Mouse (Mus musculus): Measurements from ENCODE around the gene Mdga1. TPM values are rescaled to one million over a fixed set of nuclear protein-coding genes. Genes with fewer than 3 reads are reported as not detected.
A peak's percentile ranks its signal among the peaks of the same experiment; 100 is the strongest.

The Mdga1 gene
- polyA plus RNA-seq, 1 experiment, result 1.4 TPM

DNA sequence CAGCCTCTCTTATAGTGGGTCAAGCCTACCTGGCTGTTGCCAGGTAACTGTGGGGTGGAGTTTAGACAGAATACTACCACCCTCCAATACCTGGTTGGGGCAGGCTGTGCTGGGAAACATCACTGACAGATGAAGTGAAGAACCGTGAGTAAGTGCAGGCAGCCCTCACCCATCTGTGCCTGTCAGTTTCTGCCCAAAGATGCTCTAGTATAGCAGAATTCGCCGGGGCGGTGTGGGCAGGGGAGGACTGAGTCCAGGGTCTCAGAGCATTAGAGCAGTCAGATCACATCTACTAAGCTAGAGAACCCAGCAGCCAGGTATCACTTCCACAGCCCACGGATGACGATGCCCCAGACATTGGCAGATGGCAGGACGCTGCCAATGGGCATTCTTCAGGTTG is 15.0 kb upstream of the Mdga1 start:
- WGBS, result 87% methylated on average over 7 of the region's 7 CpGs
- DNase-seq (ENCODE audit: low read depth, low spot score), result no peak

DNA sequence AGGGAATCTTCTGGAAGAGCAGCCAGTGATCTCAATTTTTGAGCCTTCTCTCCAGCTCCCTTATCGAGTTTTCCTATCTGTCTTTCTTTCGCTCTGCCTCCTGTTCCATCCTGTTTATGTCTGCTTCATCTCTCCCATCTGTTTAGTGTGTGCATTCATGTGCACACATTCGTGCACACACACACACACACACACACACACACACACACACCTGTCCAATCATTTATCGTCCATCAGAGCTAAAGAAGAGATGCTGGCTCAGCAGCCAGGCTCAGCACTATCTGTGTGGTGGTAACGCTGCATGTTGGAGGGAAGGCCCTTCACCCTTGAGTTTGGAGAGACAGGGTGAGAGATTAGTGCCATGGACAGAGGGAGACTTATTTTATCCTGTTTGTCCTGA is 13.3 kb upstream of the Mdga1 start:
- no peak for DNase-seq (ENCODE audit: low read depth, low spot score)
- WGBS, result 87% methylated on average over 5 of the region's 5 CpGs

DNA sequence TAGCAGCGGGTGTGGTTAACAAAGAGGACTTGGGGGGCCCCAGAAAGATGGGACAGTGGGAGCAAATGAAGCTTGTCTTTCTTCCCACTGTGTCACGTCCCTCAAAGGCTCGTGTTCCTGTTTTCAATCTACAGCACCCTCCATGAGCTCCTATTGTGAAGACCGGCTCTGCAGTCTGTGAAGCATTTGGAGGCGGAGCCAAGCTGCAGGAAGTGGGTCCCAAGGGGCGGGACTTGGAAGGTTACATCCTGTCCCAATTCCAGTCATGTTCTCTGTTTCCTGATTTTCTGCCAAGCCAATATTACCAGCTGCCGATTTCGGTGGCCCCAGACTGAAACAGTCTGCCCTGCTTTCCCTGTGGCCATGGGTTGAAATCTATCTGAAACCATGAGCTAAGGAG is 11.7 kb upstream of the Mdga1 start:
- DNase-seq (ENCODE audit: low read depth, low spot score), result no peak
- WGBS, result 88% methylated on average over 8 of the region's 8 CpGs

DNA sequence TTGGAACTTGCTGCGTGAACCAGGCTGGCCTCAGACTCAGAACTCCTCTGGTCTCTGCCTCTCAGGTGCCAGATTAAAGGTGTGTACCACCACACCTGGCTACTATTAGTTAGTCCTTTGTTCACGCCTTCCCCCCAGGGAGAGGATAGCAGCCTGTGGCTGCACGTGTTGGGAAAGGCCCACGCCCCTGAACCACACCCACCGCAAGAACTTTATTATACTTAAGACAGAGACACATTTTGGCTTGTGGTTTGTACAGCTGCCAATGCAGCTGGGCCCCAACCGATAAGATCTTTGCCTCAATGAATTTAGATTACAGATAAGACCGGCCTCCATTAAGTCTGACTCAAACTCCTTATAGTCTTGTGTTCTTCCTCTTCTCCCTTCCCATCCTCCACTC is 10.0 kb upstream of the Mdga1 start:
- DNase-seq (ENCODE audit: low read depth, low spot score), result no peak
- WGBS, result 30% methylated on average over 7 of the region's 7 CpGs

DNA sequence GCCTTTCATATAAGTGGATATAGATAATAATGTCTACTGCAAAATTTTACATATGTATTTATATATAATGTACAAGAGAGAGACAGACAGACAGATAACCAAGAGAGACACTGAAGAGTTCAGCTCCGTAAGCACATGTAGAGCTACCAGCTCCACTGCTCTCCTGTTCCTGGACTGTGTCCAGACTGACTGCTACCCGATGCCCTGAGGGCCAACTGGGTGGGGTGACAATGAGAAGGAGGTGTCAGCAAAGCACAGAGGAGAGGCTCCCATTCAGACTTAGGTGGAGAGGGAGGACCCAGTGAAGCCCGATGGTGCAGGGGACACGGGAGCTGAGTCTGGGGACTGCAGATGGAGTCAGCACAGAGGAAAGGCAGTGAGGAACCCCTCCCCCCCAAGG is 9.1 kb upstream of the Mdga1 start:
- 17% methylated on average over 4 of the region's 4 CpGs for WGBS
- DNase-seq (ENCODE audit: low read depth, low spot score), result peak; percentile 52

DNA sequence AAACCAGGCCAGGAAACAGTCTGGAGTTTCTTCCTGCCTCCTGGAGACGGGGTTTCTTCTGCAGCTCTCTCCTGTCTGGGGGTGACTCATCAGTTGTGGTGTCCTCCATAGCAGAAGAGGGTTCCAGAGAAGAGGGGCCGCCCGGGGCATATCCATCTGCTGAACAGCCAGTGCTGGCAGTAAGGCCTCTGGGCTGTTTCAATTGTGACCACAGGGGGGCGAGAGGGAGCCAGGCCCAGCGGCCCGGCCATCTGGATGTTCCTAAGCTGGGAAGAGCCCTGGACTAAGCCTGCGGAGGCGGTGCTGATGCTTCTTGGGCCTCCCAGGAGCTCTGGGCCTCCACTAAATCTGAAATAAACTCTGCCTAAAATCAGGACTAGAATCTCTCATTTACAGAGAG is 5.8 kb upstream of the Mdga1 start:
- peak; percentile 45 for DNase-seq (ENCODE audit: low read depth, low spot score)
- 5% methylated on average over 8 of the region's 8 CpGs for WGBS

DNA sequence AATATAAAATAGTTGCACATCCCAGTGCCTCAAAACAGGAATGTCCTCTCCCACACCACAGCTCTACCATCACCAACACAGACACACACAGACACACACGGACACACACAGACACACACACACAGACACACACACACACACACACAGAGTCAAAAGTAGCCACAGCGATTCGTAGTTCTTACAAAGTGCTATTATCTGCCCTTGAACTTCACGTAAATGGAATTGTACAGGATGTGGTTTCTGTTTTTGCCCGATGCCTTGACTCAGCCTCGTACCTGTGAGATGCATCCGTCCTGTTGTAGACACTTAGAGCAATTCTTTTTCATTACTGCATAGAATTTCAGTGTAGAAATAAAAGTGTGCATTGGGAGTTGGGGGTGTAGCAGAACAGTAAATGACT is 3.3 kb upstream of the Mdga1 start:
- DNase-seq (ENCODE audit: low read depth, low spot score), result no peak
- 85% methylated on average over 7 of the region's 7 CpGs for WGBS

DNA sequence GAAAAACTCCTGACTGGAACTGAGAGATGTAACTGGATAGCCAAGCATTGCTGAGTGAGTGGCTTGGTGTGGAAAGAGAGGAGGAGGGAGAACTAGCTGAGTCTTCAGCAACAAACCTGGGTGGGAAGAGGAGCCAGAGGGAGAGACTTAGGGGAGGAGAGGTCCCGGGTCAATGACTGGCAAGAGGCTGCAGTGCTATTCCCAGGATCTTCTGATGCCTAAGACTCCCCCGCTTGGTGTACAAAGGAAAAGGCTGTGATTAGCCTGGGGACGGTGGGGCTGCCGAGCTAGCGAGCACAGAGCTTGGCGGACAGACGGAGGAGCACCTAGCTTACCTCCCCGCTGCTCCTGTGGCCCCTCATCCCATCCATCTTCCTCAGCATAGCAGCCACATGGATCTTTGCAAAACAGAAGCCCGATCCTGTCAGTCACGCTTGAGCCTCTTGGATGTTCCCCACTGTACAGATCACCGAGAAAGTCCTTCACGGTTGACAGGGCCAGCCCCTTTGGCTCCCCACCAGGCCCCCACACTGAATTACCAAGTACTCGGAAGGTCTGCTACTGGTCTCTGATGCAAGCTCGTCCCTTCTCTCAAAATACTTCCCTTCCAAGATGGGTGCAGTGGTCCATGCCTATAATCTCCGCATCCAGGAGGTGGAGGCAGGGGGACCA is 2.0 kb upstream of the Mdga1 start:
- 83% methylated on average over 15 of the region's 15 CpGs for WGBS
- DNase-seq (ENCODE audit: low read depth, low spot score), result no peak

DNA sequence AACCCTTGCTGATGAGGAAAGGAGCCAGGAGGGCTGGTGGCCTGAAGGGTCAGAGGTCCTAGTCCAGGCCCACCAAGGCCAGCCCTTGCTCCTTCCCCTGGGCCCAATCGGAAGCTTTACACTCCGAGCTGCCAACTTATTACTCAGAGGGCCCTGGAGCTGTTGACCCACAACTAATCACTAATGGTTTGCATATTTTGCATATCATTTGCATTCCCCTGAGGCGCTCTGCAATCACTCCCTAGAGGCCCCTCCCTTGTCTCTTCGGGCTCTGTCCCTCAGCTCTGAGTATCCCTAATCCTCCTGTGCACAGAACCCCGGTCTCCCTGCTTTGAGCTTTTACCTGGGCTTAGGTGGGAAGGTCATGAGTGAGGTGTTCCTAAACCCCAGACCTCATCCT is 4.4 kb downstream of the Mdga1 start:
- no peak for DNase-seq (ENCODE audit: low read depth, low spot score)
- WGBS, result 83% methylated on average over 5 of the region's 5 CpGs

DNA sequence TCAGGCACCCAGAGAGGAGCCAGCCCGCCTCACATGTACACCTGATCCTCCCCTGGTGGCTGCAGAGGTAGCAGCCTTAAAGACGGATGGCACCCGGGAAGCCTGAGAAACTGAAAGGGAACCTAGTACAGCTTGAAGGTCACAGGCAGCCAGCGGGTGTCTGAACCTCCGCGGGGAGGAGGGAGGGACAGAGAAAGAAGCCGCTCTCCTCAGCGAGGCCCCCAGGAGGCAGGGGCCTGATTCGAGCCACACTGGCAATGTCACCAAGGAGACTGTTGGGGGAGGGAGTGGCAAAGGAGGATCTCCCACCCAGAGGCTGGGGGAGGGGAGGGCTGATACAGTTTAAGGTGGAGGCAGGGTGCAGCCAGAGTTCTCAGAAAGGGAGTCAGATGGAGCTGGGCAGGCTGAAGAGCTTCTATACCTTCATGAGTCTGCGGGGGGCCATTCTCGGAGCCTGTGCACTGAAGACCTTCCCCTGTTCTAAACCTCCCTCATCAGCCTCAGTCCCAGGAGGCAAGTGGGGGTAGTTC is 6.1 kb downstream of the Mdga1 start:
- no peak for DNase-seq (ENCODE audit: low read depth, low spot score)
- 7% methylated on average over 11 of the region's 11 CpGs for WGBS

DNA sequence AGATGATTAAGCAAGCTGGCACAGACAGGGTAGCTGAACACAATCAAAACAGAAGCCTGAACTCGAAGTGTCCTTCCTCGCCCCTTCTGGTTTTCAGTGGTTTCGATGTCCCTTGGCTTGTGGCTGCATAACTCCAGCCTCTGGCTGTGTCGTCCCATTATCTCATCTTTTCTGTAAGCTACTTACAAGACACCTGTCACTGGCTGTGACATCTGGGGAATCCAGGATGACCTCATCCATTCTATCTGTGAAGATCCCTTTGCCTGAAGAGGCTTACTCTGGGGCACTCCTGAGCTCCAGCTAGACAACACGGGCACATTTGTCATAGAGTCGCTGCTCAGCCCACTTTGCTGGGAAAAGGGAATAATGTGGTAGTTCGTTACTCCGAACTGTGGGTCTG is 14.0 kb downstream of the Mdga1 start:
- 85% methylated on average over 8 of the region's 8 CpGs for WGBS
- DNase-seq (ENCODE audit: low read depth, low spot score), result no peak

DNA sequence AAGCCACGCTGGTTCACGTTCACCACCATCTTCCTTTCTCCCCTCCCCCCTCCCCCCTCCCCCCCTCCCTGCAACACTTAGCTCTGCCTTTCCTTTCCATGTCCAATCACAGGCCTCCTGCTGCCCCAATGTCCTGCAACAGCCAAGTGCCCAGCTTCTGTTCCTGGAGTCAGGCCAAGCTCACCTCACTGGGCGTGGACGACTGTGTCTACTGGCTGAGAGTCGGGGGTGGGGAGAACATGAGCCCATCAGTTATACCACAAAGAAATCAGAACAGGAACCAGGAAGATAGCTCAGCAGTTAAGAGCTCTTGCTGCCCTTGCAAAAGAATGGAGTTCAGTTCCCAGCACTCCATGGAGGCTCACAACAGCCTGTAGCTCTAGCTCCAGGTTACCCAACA is 15.6 kb downstream of the Mdga1 start:
- WGBS, result 40% methylated on average over 5 of the region's 5 CpGs
- DNase-seq (ENCODE audit: low read depth, low spot score), result no peak

DNA sequence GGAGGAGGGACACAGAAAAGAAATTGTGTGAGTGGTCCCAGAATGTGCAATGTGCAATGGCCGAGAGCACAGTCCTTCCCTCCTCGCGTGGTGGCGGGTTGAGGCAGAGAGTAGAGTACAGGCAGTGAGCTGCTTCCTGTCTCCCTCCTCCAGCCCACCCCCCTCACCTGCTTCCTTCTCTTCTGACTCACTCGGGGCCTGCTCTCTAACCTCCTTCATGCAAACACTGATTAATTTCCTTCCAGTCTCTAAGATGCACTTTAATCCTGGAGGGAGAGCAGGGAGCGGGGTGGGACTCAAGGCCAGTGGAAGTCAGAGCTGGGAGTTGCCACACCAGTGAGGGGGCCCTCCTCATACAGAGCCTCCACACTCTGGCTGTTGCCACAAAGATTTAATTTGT is 18.8 kb downstream of the Mdga1 start:
- DNase-seq (ENCODE audit: low read depth, low spot score), result no peak

DNA sequence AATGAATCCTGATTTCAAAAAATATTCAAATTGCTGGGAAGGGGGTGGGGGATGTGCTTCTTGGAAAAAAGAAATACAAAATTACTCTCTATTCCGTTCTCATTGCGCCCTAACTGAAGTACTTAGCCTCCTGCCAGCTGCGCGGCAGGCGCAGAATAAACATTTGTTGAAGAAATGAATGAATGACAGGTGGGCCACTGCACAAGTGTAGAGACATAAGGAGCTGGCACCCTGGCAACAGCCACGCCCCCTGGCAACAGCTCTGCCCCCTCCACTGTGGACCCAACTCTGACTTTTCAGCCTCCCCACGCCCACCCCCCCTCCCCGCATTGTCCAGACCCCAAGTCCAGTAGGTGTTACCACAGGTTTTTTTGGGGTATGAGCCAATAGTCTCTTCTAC is 19.3 kb downstream of the Mdga1 start:
- WGBS, result 48% methylated on average over 8 of the region's 8 CpGs
- DNase-seq (ENCODE audit: low read depth, low spot score), result no peak

More for the DNA sequence above, 18.8 kb downstream of the Mdga1 start:
- 20% methylated on average over 6 of the region's 6 CpGs for WGBS

DNA sequence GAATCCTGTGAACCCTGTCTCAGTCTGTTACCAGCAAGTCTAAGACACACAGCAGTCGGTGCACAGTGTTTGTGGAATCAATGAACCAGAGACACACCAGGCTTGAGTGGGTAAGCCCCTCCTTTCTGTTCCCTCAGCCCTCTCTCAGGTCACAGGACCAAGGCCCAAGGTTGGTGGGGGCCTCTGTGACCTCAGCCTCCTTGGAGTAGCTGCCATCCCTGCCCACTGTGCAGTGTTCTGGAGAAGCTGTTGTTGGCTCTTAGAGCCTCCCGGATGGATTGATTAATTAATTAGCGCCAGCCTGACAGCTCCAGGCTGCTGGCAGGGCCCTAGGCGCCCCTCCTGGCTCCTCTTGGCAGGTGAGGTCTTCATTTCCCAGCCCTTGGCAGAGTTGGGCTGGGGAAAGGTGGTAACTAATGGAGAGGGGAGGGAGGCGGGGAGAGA is 22.6 kb downstream of the Mdga1 start:
- WGBS, result 78% methylated on average over 5 of the region's 5 CpGs
- DNase-seq (ENCODE audit: low read depth, low spot score), result no peak

DNA sequence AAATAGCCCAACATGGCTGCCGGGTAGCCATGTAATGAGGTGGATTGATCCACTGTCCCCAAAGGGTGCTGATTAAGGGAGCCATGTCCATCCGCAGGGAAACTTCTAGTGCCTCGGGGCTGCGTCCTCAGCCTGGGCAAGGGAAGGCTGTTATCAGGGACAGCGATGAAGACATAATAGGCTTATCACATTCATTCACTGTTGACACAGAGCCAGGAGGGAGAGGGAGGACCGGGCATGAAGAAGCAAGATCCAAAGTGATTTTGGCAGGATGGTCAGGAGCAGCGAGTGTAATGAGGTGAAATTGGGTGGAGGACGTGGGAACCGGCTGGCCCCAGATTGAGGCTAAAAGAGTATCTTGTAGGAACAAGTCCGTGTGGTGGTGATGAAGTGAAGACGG is 25.5 kb downstream of the Mdga1 start:
- DNase-seq (ENCODE audit: low read depth, low spot score), result no peak
- WGBS, result 78% methylated on average over 11 of the region's 11 CpGs

DNA sequence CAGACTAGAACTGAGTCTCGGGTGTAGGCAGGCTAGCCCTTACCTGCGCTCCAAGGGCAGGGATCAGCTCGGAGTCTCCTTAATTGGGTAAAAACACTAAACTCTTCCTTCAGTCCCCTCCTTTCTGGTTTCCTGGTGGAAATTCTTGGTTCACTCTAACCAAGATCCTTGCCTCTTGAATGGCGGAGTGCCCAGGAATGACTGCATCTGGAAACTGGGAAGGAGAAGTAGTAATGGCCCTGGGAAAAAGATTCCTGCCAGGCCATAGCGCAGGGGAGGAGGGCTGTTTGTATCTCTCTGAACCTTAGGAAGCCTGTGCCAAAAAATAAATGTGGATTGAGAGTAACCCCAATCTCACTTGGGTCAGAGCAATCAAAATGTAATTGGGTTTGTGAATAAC is 30.9 kb downstream of the Mdga1 start:
- WGBS, result 82% methylated on average over 5 of the region's 5 CpGs
- no peak for DNase-seq (ENCODE audit: low read depth, low spot score)

DNA sequence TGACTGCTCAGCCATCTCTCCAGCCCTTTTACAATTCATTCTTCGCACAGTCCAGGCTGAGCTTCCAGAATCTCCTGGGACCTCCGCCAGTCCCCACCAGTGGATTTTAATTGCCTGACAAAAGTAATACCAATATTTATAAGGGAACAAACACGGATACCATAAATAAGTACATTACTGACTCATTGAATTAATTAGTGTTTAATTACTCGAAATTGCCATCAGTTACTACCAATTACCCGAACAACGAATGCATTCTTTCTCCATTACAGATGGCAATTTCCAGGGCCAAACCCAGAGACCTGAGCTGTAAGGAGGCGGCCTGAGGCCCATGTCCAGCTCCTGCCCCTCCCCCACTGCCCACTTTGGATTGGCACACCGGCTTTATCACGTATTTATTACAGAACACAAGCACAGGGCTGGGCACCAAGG is 32.5 kb downstream of the Mdga1 start:
- no peak for DNase-seq (ENCODE audit: low read depth, low spot score)
- WGBS, result 80% methylated on average over 9 of the region's 9 CpGs

DNA sequence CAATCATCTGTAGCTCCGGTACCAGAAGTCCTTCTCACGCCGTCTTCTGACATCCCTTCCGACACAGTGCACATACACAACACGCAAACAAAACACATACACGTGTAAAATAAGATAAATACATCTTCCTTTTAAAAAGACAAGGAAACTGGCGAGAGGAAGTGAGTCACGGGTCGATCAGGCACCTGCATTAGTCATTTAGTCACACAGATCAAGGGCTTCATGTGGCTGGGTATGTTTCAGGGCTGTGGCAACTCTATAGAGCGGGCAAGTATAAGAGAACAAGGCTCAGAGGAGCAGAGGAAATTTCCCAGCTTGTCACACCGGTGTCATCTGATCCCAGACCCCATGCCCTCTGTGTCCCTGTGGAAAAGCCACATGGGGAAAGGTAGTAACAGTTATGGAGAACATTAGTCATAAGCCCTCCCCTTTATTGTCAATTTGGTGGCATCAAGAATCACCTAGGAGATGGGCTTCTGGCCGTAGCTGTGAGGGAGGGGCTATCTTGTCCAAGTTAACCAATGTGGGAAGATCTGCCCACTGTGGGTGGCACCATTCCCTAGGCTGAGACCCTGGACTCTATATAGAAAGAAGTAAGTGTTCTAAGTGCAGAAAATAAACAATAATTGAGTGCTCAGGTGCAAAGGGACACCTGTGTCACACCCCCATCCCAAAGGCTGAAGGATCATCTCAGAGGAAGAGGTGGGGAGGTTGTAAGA is 35.6 kb downstream of the Mdga1 start:
- no peak for DNase-seq (ENCODE audit: low read depth, low spot score)
- 80% methylated on average over 12 of the region's 12 CpGs for WGBS

DNA sequence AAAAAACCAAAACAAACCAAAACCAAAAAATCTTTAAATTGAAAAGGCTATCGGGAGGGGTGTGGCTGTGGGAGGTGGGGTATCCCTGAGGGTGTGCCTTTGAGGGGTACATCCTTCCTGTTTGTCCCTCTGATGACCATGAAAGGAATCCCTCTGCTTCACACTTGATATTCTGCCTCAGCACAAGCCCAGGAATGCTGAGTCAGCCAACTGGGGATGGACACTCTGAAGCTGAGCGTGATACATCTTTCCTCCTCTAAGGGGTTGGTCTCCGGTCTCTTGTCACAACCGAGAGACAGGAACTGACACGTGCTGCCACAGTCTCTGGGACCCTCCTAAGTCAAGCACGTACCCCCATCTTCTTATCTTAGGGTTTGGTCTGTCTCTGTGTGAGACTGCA is 37.1 kb downstream of the Mdga1 start:
- 80% methylated on average over 6 of the region's 6 CpGs for WGBS
- DNase-seq (ENCODE audit: low read depth, low spot score), result no peak

DNA sequence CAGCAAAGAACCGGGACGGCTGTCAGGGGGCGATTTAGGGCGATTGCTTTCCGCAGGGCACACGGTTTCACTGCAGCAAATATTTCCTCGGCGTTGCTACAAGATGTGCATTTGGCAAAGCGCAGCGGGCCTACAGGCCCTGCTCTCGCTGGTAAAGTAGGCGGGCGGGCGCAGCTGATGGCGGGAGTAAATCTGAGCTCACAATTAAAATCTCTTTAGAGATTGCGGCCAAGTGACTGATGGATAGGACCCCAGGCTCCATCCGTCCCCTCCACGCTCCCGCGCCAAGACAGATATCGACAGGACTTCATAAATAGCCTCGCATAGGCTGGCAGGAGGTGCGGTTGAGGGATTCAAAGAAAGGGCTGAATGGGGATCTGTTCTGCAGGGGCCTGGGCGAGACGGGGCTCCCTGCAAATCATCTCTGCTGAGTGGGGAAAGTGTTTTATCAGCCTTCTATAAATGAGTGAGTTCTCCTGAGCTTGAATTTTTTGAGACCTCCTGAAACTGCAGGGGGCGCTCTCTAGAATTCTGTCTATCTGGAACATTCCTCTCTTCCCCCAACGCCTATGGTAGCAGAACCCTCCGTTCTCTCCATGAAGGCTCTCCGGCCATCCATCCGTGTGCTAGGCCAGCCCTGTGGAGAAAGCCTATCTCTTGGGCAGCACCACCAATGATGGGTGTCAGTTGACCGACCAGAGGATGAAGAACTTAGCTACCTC is 38.5 kb downstream of the Mdga1 start:
- DNase-seq (ENCODE audit: low read depth, low spot score), result no peak
- WGBS, result 96% methylated on average over 31 of the region's 31 CpGs
